Mouse (Mus musculus): Measurements from ENCODE around the gene Hist1h2bf. TPM values are rescaled to one million over a fixed set of nuclear protein-coding genes. Genes with fewer than 3 reads are reported as not detected.
A peak's percentile ranks its signal among the peaks of the same experiment; 100 is the strongest.

Gene Hist1h2bf
- total and polyA plus RNA-seq, 3 experiments = 2.2 to 1,093 TPM; not detected in 1

DNA sequence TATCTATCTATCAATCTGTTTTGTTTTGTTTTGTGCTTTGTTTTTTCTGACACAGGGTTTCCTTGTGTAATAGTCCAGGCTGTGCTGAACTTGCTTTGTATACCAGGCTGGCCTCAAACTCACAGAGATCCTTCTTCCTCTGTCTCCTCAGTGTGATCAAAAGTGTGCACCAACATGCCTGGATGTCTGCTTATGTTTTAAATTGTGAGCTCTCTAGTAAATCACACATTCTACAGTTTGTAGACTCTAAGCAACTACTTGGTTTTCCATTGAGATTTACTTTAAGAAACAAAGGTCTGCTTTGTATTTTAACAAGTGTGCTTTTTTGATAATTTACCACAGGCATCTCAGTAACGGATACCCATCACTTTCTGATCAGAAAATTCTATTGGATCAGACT, 3.8 kb upstream of the Hist1h2bf start:
- no peak for TF ChIP-seq ZNF384 (IDR thresholded peaks at IDR 0.05; ENCODE audit: low read depth, low read length)
- TF ChIP-seq UBTF (IDR thresholded peaks at IDR 0.05; ENCODE audit: borderline replicate concordance, insufficient read depth, low read depth, low read length) = no peak
- no peak for TF ChIP-seq NRF1 (IDR thresholded peaks at IDR 0.05; ENCODE audit: insufficient read depth, low read depth, low read length, poor library complexity, severe bottlenecking)
- peak overlapping the region; percentile 64 for H3K27ac ChIP-seq (ENCODE audit: control insufficient read depth, low read depth, low read length)
- H3K27me3 ChIP-seq (ENCODE audit: control insufficient read depth in 1 of 2, insufficient read depth in 2 of 2, low read length in 2 of 2) = no peaks in the 10 kb centered on the region
- peak; percentile 52 for DNase-seq (ENCODE audit: low read depth, low spot score)
- peaks cover 0 to 35% of the 10 kb centered on the region in 2 experiments; a peak in 2 of 4 replicates for H3K36me3 ChIP-seq (ENCODE audit: control insufficient read depth in 1 of 2, insufficient read depth in 2 of 2, low read length in 2 of 2)
- H3K9me3 ChIP-seq (replicated peaks; ENCODE audit: insufficient read depth, low read length) = no peaks in the 10 kb centered on the region
- no peak overlapping the region for H3K4me3 ChIP-seq (ENCODE audit: control insufficient read depth in 1 of 2, insufficient read depth in 1 of 2, low read depth in 2 of 2, low read length in 2 of 2)
- peaks cover 0 to 4% of the 10 kb centered on the region in 2 experiments; a peak in 1 of 4 replicates for H3K4me1 ChIP-seq (ENCODE audit: control insufficient read depth in 1 of 2, insufficient read depth in 2 of 2, low read length in 2 of 2)
- peaks cover 6% of the 10 kb centered on the region; the same call in 1 of the 2 replicates for H3K79me2 ChIP-seq (ENCODE audit: control insufficient read depth, insufficient read depth, low read length, poor library complexity)
- peak overlapping the region; percentile 46 for H3K9ac ChIP-seq (ENCODE audit: control insufficient read depth, low read depth, low read length, poor library complexity, severe bottlenecking)

DNA sequence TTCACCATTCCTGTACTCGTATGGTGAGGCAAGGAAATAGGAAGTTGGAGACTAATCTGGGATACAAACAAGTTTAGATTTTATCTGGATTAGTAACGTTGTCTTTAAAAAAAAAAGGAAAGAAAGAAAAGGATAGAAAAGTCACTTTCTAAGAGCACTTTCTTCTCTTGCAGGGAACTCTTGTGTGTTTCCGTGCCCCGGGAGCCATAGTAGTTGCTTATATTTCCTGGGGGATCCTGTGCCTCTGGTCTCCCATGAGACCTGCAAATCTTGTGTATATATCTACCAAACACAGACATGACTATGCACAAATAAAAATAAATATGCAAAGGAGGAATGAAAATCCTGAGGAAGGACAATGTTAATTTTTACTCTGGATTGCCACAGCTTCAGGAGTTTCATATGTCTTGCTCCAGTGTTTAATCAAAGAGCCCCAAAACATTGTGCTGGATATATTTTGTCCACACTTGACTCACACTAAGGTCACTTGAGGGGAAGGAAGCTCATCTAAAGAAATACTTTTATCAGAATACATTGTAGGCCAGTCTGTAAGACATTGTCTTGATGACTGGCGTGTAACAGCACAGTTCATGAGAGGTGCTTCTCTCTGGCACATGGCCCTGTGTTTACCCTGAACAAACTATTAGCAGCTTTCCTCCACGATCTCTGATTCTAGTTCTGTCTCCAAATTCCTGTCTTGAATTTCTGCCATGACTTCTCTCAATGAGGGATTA, 3.1 kb upstream of the Hist1h2bf start:
- Histone ChIP-seq H3K79me2 (ENCODE audit: control insufficient read depth, insufficient read depth, low read length, poor library complexity) (peaks cover 6% of the 10 kb centered on the region; the same call in 1 of the 2 replicates), H3K9me3 (replicated peaks; ENCODE audit: insufficient read depth, low read length) (no peaks in the 10 kb centered on the region), H3K4me1 (ENCODE audit: control insufficient read depth in 1 of 2, insufficient read depth in 2 of 2, low read length in 2 of 2) (peaks cover 0 to 2% of the 10 kb centered on the region in 2 experiments; a peak in 1 of 4 replicates), H3K36me3 (ENCODE audit: control insufficient read depth in 1 of 2, insufficient read depth in 2 of 2, low read length in 2 of 2) (peaks cover 0 to 32% of the 10 kb centered on the region in 2 experiments; a peak in 2 of 4 replicates), H3K27ac (ENCODE audit: control insufficient read depth, low read depth, low read length) (peak overlapping the region; percentile 86), H3K9ac (ENCODE audit: control insufficient read depth, low read depth, low read length, poor library complexity, severe bottlenecking) (peak overlapping the region; percentile 73), H3K27me3 (ENCODE audit: control insufficient read depth in 1 of 2, insufficient read depth in 2 of 2, low read length in 2 of 2) (no peaks in the 10 kb centered on the region), H3K4me3 (ENCODE audit: control insufficient read depth in 1 of 2, insufficient read depth in 1 of 2, low read depth in 2 of 2, low read length in 2 of 2) (peak overlapping the region; percentile 6 to 47)
- peak; percentile 75 for DNase-seq (ENCODE audit: low read depth, low spot score)
- TF ChIP-seq TBP (IDR thresholded peaks at IDR 0.05; ENCODE audit: low read depth, low read length) (0 out of 2 replicates have a peak, but pooled peaks have one; percentile 12), MAZ (IDR thresholded peaks at IDR 0.05; ENCODE audit: low read depth, low read length) (no peak)

DNA sequence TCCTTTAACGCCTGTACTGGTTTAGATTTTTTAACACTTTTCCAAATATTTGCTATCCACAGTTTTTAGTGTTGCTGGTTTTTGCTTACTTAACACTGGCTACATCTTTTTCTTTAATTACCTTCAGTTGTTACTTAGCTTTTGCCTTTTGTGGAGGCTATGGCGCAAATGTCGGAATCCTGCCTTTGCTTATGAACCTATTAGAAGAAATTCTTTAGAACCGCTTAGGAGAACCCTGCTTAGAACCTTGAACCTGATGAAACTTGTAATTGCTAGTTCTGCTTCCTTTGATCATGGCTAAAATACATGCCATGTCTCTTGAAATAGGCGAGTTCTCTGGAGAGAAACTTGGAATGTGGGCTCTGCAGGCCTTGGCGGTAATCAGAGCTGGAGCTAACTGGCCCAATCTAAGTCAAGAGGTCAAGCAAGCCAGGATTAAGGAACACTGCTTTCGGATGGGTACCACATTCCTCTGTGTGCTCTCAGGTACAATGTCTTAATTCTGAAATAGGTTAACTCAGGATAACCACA, 2.4 kb upstream of the Hist1h2bf start:
- H3K4me1 ChIP-seq (ENCODE audit: control insufficient read depth in 1 of 2, insufficient read depth in 2 of 2, low read length in 2 of 2) = peaks cover 0 to 2% of the 10 kb centered on the region in 2 experiments; a peak in 1 of 4 replicates
- peaks cover 6% of the 10 kb centered on the region; the same call in 1 of the 2 replicates for H3K79me2 ChIP-seq (ENCODE audit: control insufficient read depth, insufficient read depth, low read length, poor library complexity)
- no peaks in the 10 kb centered on the region for H3K9me3 ChIP-seq (replicated peaks; ENCODE audit: insufficient read depth, low read length)

More for the DNA sequence above, 2.4 kb upstream of the Hist1h2bf start:
- peak; percentile 86 for DNase-seq (ENCODE audit: low read depth, low spot score)
- Histone ChIP-seq H3K36me3 (ENCODE audit: control insufficient read depth in 1 of 2, insufficient read depth in 2 of 2, low read length in 2 of 2) (peaks cover 0 to 31% of the 10 kb centered on the region in 2 experiments; a peak in 2 of 4 replicates), H3K27me3 (ENCODE audit: control insufficient read depth in 1 of 2, insufficient read depth in 2 of 2, low read length in 2 of 2) (no peaks in the 10 kb centered on the region), H3K27ac (ENCODE audit: control insufficient read depth, low read depth, low read length) (peak overlapping the region; percentile 86), H3K9ac (ENCODE audit: control insufficient read depth, low read depth, low read length, poor library complexity, severe bottlenecking) (peak overlapping the region; percentile 73), H3K4me3 (ENCODE audit: control insufficient read depth in 1 of 2, insufficient read depth in 1 of 2, low read depth in 2 of 2, low read length in 2 of 2) (peak overlapping the region; percentile 6 to 47)
- peak; percentile 52 to 81; a peak in 3 of 4 replicates for TF ChIP-seq POLR2A (IDR thresholded peaks at IDR 0.05; ENCODE audit: control insufficient read depth in 1 of 2, insufficient read depth in 1 of 2, low read depth in 1 of 2, low read length in 2 of 2, poor library complexity in 1 of 2)
- no peak for TF ChIP-seq USF2 (IDR thresholded peaks at IDR 0.05; ENCODE audit: borderline replicate concordance in 1 of 2, insufficient read depth in 1 of 2, low read depth in 1 of 2, low read length in 2 of 2)

All from MEL (cell line).